Mouse (Mus musculus): ENCODE measurements at regions not wholly inside any gene's neighbourhood (a gene's known extent, or its start where the extent isn't known, plus 50 kb on each side); places are given as distances from the start of the nearest gene placed in this dataset.

DNA sequence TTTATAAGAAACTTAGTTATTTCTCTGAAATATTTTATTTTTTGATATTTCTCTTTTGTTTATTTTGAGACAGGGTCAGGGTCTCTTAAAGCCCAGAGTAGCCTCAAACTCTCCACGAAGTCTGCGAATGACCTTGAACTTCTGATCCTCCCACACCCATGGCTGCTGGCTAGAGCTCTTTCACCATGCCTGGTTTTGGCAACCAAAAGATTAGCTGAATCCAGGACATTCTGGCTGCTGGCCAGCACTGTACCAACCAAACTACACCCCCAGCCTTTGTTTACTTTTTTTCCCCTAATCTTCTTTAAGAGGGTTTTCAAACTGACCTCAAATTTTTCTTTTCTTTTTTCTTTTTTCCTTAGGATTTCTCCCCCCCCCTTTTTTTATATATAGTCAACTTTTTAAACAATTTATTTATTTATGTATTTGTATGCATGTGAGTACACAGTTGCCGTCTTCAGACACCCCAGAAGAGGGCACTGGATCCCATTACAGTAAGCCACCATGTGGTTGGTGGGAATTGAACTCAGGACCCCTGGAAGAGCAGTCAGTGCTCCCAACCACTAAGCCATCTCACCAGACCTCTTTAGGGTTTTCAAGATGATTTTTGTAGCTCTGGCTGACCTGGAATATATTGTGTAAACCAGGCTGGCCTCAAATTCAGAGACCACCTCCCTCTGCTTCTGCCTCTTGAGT lies 63.4 kb upstream of the Jade1 start:
- Histone ChIP-seq H3K27ac (replicated peaks) (no peak overlapping the region), H3K27me3 (no peaks in the 10 kb centered on the region), H3K36me3 (no peaks in the 10 kb centered on the region), H3K9me3 (no peaks in the 10 kb centered on the region), H3K4me1 (no peaks in the 10 kb centered on the region), H3K9ac (replicated peaks) (no peak overlapping the region), H3K4me2 (replicated peaks) (no peak overlapping the region), H3K4me3 (no peak overlapping the region)
- 81% methylated on average over 3 of the region's 3 CpGs for WGBS
- ATAC-seq (replicated peaks), result no peak

DNA sequence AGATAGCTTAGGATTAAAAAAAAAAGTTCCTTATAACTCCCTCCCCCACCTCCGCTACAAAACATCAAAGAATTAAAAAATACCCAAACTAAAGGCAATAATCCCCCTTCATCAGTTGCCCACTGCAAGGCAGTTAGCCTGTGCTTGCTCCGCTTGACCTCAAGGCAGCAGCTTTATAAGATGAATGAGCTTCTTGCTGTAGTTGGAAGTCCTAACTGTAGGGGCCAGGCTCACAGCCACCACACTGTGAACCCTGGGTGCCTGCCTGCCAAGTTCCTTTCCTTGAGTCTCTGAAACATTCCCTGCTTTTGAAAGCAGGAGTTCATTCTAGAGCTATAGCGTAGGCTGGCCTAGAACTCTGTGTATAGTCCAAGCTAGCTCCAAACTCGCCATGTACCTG lies 64.3 kb upstream of the Jade1 start:
- Histone ChIP-seq H3K36me3 (no peaks in the 10 kb centered on the region), H3K9me3 (no peaks in the 10 kb centered on the region), H3K27ac (replicated peaks) (no peak overlapping the region), H3K4me1 (no peaks in the 10 kb centered on the region), H3K4me3 (no peak overlapping the region), H3K9ac (replicated peaks) (no peak overlapping the region), H3K4me2 (replicated peaks) (no peak overlapping the region), H3K27me3 (no peaks in the 10 kb centered on the region)
- 93% methylated on average over 4 of the region's 4 CpGs for WGBS
- ATAC-seq (replicated peaks), result no peak

DNA sequence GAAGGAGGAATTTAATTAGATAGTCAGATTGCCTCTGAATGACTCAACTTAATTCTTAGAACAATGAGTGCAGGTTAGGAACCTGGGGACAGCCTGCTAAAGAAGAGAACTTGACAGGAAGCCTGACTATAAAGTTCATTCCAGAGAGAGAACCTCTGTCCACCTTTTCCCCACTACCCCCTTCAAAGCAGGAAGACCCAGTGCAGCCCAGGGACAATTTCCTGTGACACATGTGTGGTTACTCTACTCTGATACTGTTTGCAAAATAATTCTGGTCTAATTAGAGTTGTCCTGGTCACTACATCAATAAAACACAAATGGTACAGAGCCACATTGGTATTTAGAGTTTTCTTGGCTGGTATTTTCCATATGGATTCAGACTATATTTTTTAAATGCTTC lies 65.5 kb upstream of the Jade1 start:
- Histone ChIP-seq H3K4me2 (replicated peaks) (no peak overlapping the region), H3K9me3 (no peaks in the 10 kb centered on the region), H3K4me1 (no peaks in the 10 kb centered on the region), H3K27me3 (no peaks in the 10 kb centered on the region), H3K4me3 (no peak overlapping the region), H3K9ac (replicated peaks) (no peak overlapping the region), H3K36me3 (no peaks in the 10 kb centered on the region), H3K27ac (replicated peaks) (no peak overlapping the region)
- no peak for ATAC-seq (replicated peaks)

DNA sequence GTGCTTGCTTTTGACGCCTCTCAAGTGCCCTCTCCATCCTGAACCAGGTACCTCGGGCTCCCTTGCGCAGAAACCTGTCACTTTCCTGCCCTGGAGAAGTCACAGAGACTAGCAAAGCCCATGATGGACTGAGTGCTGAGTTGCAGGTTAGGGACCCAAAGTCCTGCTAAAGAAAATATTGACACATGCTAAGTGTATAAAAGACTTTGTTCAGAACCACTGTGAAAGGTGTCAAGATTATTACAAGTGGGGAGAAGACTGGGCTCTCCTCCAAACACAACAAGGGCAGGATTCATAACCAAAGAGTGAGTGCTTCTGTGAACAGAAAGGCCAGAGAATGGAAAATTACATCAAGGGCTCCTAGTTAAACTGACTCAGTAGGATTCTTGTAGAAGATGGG lies 66.0 kb upstream of the Jade1 start:
- H3K9me3 ChIP-seq, result no peaks in the 10 kb centered on the region
- 73% methylated on average over 3 of the region's 3 CpGs for WGBS
- no peak for ATAC-seq (replicated peaks)
- H3K27me3 ChIP-seq, result no peaks in the 10 kb centered on the region
- H3K4me2 ChIP-seq (replicated peaks), result no peak overlapping the region
- H3K27ac ChIP-seq (replicated peaks), result no peak overlapping the region
- H3K4me3 ChIP-seq, result no peak overlapping the region
- no peaks in the 10 kb centered on the region for H3K4me1 ChIP-seq
- no peak overlapping the region for H3K9ac ChIP-seq (replicated peaks)
- H3K36me3 ChIP-seq, result no peaks in the 10 kb centered on the region

DNA sequence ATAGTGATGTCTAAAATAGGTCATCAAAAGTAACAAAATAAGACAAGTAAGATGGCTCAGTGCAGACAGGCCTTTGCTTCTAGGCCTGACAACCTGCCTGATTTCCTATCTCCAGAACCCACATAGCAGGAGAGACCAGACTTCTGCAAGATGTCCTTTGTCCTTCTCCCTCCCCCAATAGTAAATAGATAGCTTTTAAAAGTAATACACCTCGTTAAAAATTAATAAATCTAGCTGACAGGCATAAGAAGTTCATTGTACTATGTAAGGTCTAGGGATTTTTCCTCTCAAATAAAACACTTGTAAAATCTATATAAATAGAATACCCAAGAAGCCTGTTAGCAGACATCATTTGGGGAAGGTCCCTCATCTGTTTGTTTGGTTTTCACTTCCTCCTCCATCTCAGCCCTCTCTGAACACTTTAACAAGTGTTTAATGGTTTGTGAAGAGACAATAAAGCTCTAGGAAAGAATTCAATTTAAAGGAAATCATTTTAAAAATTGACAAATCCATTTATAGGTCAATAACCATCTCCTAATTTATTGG lies 67.2 kb upstream of the Jade1 start:
- Histone ChIP-seq H3K4me3 (no peak overlapping the region), H3K36me3 (no peaks in the 10 kb centered on the region), H3K27ac (replicated peaks) (no peak overlapping the region), H3K9ac (replicated peaks) (no peak overlapping the region), H3K4me2 (replicated peaks) (no peak overlapping the region), H3K4me1 (no peaks in the 10 kb centered on the region), H3K9me3 (no peaks in the 10 kb centered on the region), H3K27me3 (no peaks in the 10 kb centered on the region)
- WGBS, result 49% methylated on average over 1 of the region's 1 CpGs
- ATAC-seq (replicated peaks), result no peak

DNA sequence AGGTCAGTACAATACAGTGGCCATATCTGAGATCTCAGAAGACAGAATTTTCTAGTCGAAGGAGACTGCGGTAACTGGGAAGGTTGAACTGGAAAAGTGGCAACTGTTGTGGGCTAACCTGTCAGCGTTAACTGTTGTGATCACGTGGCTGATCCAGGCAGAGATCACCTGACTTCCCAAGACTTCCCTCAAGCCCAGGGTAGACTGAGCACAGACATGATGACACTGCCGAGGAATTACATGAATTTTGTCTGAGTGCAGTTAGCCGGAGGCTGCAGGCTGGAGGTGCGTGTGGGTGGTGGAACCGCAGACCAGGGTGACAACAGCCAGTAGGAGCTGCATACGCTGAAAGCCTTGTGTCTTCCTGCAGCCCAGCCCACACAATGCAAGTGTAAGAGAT lies 70.6 kb upstream of the Jade1 start:
- Histone ChIP-seq H3K9ac (replicated peaks) (no peak overlapping the region), H3K4me2 (replicated peaks) (no peak overlapping the region), H3K4me1 (no peaks in the 10 kb centered on the region), H3K4me3 (no peak overlapping the region), H3K27ac (replicated peaks) (no peak overlapping the region), H3K9me3 (no peaks in the 10 kb centered on the region), H3K36me3 (no peaks in the 10 kb centered on the region), H3K27me3 (no peaks in the 10 kb centered on the region)
- WGBS, result 93% methylated on average over 9 of the region's 9 CpGs
- ATAC-seq (replicated peaks), result no peak

DNA sequence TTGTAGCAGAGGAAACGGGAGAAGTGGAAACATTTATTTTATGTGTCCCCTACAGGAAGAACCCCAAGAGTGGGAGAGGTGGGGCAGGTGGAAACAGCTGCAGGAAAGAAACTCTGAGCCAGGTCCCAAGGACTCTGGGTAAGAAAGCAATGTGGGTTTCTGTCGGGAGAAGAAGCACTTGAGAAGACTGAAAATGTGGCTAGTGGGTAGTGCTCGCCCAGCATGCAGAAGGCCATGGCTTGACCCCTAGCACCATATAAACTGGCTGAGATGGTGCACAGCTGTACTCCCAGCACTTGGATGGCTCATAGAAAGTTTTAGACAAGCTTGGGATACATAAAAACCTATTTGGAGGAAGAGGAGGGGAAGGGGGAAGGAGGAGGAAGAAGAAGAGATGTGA lies 71.9 kb upstream of the Jade1 start:
- Histone ChIP-seq H3K27me3 (no peaks in the 10 kb centered on the region), H3K36me3 (no peaks in the 10 kb centered on the region), H3K4me1 (no peaks in the 10 kb centered on the region), H3K27ac (replicated peaks) (no peak overlapping the region), H3K4me2 (replicated peaks) (no peak overlapping the region), H3K9ac (replicated peaks) (no peak overlapping the region), H3K4me3 (no peak overlapping the region), H3K9me3 (no peaks in the 10 kb centered on the region)
- no peak for ATAC-seq (replicated peaks)
- WGBS, result 77% methylated on average over 3 of the region's 3 CpGs

DNA sequence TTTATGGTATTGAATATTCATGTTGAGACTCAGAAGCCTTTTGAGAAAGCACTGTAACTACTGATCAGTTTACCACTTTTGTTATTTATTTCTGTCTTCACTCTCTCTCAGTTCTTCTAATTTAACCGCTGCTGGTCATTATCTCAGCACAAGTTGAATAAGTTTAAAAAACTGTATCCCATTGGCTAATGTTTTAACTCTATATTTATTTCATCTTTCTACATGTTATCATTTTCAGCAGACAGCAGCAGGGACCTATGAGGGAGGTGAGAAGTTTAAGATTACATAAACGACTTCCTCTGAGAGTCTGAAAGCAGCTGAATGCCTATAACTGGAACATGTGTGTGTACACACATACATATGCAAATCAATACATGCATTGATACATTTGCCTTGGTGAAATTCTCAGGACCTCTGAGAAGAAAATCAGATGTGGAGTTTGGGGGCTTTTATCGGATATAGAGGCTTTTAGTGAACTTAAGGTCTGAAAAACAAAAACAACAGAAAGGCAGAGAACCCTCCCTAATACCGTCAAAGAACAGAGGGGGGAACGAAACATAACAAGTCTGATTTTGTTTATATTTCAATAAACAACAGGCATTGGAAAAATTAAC lies 72.5 kb upstream of the Jade1 start:
- ATAC-seq (replicated peaks), result no peak

DNA sequence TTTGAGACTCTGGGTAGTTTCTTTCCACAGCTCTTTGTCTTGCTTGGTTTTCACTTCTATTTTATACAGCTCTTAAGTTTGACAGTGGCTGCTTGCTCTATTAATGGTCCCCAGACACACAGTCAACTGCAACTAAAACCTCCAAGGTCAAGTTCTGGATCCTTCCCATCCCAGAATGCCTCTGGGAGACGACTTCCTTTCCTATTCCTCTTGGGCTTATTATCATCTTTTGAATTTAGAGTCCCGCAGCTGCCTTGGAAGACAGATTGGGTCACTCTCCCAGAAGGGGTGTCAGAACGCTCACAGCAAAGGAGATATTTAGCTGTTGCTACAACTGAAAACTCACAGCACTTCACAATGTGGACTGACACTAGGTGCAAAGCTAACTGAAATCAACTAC lies 75.3 kb upstream of the Jade1 start:
- H3K27ac ChIP-seq (replicated peaks), result no peak overlapping the region
- no peaks in the 10 kb centered on the region for H3K9me3 ChIP-seq
- no peak overlapping the region for H3K9ac ChIP-seq (replicated peaks)
- H3K27me3 ChIP-seq, result no peaks in the 10 kb centered on the region
- no peak overlapping the region for H3K4me2 ChIP-seq (replicated peaks)
- no peak for ATAC-seq (replicated peaks)
- 86% methylated on average over 3 of the region's 3 CpGs for WGBS
- no peaks in the 10 kb centered on the region for H3K36me3 ChIP-seq
- H3K4me1 ChIP-seq, result no peaks in the 10 kb centered on the region
- H3K4me3 ChIP-seq, result no peak overlapping the region

More for the DNA sequence above, 72.5 kb upstream of the Jade1 start:
- H3K9ac ChIP-seq (replicated peaks), result no peak overlapping the region
- no peak overlapping the region for H3K4me2 ChIP-seq (replicated peaks)
- WGBS, result 68% methylated on average over 5 of the region's 5 CpGs
- no peaks in the 10 kb centered on the region for H3K9me3 ChIP-seq
- no peak overlapping the region for H3K27ac ChIP-seq (replicated peaks)
- no peaks in the 10 kb centered on the region for H3K27me3 ChIP-seq
- no peak overlapping the region for H3K4me3 ChIP-seq
- H3K4me1 ChIP-seq, result no peaks in the 10 kb centered on the region
- no peaks in the 10 kb centered on the region for H3K36me3 ChIP-seq

DNA sequence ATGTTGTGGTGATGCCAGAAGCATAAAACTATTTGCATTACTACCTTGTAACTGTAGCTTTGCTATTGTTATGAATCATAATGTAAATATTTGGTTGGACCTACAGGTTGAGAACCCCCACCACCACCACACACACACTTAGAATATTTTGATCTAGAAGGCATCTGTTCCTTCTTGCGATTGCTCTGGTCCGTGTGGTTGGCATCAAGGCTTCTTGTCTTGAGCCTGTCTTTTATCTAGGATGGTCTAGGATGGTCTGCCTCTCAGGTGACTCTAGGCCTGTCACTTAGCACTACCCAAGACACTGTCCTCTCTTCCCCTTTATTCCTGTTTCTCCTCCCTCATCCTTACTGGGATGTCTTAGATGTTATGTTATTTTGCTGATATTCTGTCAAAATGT lies 76.6 kb upstream of the Jade1 start:
- no peak overlapping the region for H3K4me3 ChIP-seq
- H3K27ac ChIP-seq (replicated peaks), result no peak overlapping the region
- H3K27me3 ChIP-seq, result no peaks in the 10 kb centered on the region
- H3K36me3 ChIP-seq, result no peaks in the 10 kb centered on the region
- H3K9ac ChIP-seq (replicated peaks), result no peak overlapping the region
- ATAC-seq (replicated peaks), result no peak
- no peaks in the 10 kb centered on the region for H3K9me3 ChIP-seq
- H3K4me2 ChIP-seq (replicated peaks), result no peak overlapping the region
- WGBS, result 94% methylated on average over 2 of the region's 2 CpGs
- no peaks in the 10 kb centered on the region for H3K4me1 ChIP-seq

DNA sequence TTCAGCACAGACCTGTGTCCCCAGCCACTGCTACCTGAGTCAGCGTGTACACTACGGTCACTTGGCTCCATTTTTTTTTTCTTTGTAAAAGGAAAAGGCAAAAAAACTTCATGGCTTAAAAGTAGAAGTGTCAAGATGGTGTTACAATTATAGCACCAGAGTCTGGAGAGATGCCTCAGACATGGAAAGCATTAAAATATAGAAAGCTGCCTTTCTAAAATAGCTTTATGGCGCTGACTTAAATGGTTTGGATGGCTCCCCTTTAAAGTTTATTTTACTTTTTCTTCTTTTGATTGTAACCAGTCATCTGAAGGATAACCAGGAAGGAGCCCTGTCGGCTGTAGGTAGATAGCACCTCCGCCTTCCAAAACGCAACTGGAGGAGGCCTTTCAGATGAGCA lies 79.0 kb upstream of the Jade1 start:
- no peaks in the 10 kb centered on the region for H3K4me1 ChIP-seq
- H3K27ac ChIP-seq (replicated peaks), result no peak overlapping the region
- no peak overlapping the region for H3K4me3 ChIP-seq
- H3K27me3 ChIP-seq, result no peaks in the 10 kb centered on the region
- no peak overlapping the region for H3K9ac ChIP-seq (replicated peaks)
- H3K9me3 ChIP-seq, result no peaks in the 10 kb centered on the region
- H3K36me3 ChIP-seq, result no peaks in the 10 kb centered on the region
- ATAC-seq (replicated peaks), result no peak
- H3K4me2 ChIP-seq (replicated peaks), result no peak overlapping the region
- 89% methylated on average over 6 of the region's 6 CpGs for WGBS

DNA sequence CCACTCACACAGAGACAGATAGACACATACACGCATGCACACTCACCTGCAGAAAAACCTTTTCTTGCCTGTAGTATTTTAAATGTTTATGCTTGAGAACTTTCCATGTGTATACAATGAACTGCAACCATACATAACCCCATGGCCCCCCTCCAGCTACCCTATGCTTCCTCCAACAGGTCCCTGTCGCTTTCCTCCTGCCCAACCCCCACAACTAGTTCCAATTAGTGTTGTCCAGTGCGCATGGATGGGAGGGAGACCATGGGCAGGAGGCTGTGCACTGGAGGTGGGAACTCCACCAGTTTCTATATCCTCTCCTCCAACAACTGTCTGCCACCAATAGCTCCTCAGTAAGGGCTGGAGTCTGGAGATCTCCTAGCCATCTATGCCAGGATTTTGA lies 82.9 kb upstream of the Jade1 start:
- Histone ChIP-seq H3K36me3 (no peaks in the 10 kb centered on the region), H3K9me3 (no peaks in the 10 kb centered on the region), H3K9ac (replicated peaks) (no peak overlapping the region), H3K4me1 (no peaks in the 10 kb centered on the region), H3K4me3 (no peak overlapping the region), H3K4me2 (replicated peaks) (no peak overlapping the region), H3K27me3 (no peaks in the 10 kb centered on the region), H3K27ac (replicated peaks) (no peak overlapping the region)
- WGBS, result 88% methylated on average over 3 of the region's 3 CpGs
- ATAC-seq (replicated peaks), result no peak

DNA sequence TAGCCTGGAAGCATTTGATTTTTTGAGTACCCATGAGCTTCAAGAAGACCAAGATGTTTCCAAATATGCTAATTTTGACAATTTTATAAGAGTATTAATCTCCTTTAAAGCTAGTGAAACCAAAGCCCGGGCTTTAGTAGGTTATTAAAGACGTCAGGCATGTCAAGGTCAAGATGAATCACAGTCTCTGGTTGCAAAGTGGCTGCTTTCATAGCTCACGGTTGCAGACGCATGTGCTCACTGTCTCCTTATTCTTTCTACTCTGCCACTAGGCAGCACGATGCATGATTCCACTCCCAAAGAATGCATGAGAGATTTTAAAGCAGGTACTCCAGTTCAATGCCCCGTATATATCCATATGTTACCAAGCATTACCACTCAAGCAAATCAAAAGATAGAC lies 86.4 kb upstream of the Jade1 start:
- H3K4me1 ChIP-seq, result no peaks in the 10 kb centered on the region
- no peak overlapping the region for H3K4me2 ChIP-seq (replicated peaks)
- H3K27ac ChIP-seq (replicated peaks), result no peak overlapping the region
- ATAC-seq (replicated peaks), result no peak
- H3K9me3 ChIP-seq, result no peaks in the 10 kb centered on the region
- no peaks in the 10 kb centered on the region for H3K36me3 ChIP-seq
- H3K9ac ChIP-seq (replicated peaks), result no peak overlapping the region
- WGBS, result 80% methylated on average over 6 of the region's 6 CpGs
- H3K27me3 ChIP-seq, result no peaks in the 10 kb centered on the region
- H3K4me3 ChIP-seq, result no peak overlapping the region
